Mouse (Mus musculus) heart, postnatal 14 days (tissue): ENCODE results near the gene Vmn2r63. TPM values are rescaled to one million over a fixed set of nuclear protein-coding genes. Genes with fewer than 3 reads are reported as not detected.
"Not testable (repeated sequence)": the region's sequence is repeated elsewhere in the genome, so short reads cannot be mapped to it uniquely, and the experiment has no call there.

Experiments
- DNase-seq, 2 experiments: peaks; one replicate each; pipeline ENCODE4 v3.0.0; 2021 to 2022
- intact Hi-C: fragments of 180-260 bp; cut with DNase I; formaldehyde crosslinking; loops from one replicate; pipeline ENCODE4 v1.15.1; 2025
- long read RNA-seq, 2 experiments: library from polyadenylated mRNA; stranded (forward); transcript quantifications; one replicate each; pipeline ENCODE4 v2.0.0; 2021
- microRNA-seq, 2 experiments: library from miRNA; unstranded; fragments of <30 nt; microRNA quantifications; one replicate each; pipeline ENCODE4 v1.2.0; 2021 to 2022
- total RNA-seq, 2 experiments: library from RNA; stranded (reverse); gene quantifications; 2 replicates each; pipeline ENCODE4 v1.2.3; 2021

The Vmn2r63 gene
- not detected for total RNA-seq
- long read RNA-seq, experiment 1: 0 reads
- long read RNA-seq, experiment 2: 0 reads

DNA sequence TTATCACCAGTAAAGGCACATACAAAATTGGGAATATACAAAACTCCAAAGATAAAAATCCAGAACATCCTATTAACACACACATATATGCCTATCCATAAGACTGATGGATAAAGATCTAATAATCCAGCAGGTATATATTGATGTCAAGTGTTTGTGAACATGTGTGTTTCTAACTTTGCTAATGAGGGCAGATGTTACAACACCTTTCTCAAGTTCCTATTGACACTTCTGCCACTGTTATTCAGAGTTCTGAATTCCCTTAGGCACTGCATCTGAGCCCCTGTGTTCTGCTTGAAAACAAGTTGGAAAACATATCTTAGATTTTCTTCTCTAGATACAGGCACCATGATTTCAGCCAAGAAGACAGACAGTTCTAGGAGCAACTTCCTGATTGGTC, at the start of gene Vmn2r63:
Gene Vmn2r63 (minus strand): TSS at position 101 of the 400 bp plus-strand sequence.
- intact Hi-C loops, DNase-seq: not testable (repeated sequence)

DNA sequence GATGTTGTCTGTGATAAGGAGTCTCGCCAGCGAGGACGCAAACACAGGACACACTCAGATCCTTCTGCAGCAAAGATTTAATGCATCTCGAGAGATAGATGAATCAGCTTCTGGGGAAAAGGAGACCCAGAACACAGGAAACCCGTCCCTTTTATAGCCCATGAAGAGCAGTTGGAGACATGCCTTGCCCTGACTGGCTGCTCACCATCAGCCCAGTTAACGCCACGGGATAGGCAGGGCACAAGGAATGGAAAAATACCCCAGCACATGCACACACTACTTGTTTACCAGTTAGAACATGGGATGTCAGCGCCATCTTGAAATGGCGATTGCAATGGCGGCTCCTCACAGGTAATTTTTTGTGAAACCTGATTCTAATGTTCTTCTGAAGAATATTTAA, 47.1 kb upstream of the Vmn2r63 start:
- intact Hi-C loops: no loop called here
- no peak for DNase-seq

DNA sequence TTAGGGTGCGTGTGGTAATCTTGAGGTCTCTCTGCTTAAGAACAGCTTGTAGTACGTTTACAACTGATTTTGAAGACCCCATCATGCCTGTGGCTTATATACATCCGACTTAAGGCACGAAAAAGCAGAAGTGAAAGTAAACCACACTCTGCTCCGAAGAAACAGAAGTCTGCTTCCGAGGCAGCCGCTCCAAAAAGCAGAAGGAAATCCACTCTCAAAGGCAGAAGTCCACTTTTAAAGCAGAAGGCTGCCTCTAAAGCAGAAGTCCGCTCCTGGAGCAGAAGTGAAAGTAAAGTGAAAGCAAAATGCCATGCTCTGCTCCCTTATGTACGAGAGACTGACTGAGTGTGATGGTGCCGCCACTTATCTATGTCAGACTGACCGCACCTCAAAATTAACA, 46.5 kb upstream of the Vmn2r63 start:
- intact Hi-C loops: no loop called here
- DNase-seq: no peak

DNA sequence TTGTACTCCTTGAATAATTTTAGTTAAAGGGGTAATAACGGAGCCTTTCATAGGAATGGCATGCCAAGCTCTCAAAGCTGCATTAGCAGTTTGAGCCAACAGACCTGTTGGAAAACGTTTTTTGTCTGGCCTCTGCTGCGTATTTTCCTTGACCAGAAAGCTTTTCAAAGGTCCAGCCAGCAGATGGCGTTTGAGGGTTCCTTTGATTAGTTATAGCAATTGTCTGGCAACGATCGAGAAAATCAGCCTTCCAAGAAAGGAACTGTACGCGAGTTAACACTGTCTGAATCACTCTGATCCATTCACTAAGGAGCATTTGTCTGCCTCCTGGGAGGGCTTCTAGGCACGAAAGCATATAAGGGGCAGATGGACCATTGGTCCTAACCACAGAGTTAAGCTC, 31.6 kb upstream of the Vmn2r63 start:
- intact Hi-C loops: no loop called here
- no peak for DNase-seq

DNA sequence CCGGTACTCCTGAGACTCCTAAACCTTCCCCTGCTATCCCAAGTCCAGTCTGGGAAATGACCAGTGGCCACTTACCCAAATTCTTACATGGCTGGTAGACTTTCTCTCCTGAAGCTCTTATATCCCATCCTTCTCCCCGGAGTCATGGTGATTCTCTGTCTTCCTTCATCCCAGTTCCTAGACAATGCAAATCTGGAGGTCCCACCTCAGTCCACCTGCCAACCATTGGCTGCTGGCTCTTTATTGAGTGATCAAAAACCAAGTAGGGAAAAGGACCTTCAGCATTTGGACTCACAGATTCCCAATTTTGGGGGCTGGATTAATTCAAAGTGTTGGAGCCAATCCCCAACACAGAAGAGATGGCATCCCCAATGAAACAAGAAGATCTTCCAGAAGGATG, 35.6 kb downstream of the Vmn2r63 start:
- DNase-seq, intact Hi-C loops: not testable (repeated sequence)

DNA sequence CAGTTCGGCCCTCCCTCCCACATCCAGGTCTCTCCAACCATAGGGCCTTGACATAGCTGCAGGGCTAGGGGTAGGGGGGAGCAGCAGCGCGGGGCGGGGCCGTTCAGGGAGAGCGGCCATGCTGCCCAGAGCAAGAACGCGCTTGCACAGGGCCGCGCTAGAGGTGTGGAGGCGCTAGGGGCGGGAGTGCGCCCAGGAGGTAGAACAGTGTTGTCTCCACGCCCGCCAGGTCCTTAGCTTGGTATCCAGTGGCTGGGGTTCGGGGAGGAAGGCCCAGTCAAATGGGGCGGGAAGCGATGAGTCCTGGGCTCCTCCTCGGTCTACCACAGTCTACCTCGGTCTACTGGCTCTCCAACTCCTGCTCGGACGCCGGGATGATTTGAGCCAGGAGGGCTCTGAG, 55.5 kb downstream of the Vmn2r63 start:
- DNase-seq: no peak
- intact Hi-C loops: no loop called here

DNA sequence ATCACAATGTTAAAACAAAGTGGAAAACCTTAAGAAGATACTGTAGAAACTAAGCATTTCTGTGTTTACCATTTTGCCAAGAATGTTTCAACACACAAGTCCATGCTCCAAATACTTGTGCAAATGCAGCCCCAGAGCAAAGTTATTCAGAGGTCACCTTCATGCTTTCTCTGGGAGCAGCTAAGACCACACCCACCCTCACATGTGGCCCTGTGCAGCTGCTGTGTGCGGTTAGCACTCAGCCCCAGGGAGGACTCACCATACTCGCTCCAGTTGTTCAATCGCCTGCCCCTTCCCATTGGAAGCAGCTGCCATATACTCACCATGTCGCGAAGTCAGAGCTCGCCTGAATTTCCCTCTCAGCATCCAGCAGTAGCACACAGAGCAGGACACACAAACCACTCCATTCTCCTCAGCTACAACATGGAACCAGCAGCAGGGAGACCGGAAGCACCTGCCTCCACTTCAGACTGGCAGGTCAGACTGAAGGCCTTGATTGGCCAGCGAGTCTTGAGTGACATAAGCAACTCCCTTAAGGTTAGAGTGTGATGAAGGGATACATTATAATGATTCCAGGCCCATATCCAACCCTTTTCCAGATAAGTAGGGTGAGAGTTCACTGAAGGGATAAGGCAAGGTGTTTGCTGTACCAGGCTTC, 66.7 kb downstream of the Vmn2r63 start, which contains the start of gene Gm2381:
Gene Gm2381 (minus strand): TSS at position 434 of the 658 bp plus-strand sequence.
- DNase-seq, intact Hi-C loops: not testable (repeated sequence)

Small RNA genes within 50 kb of the gene (microRNA-seq; reads per million reads assigned to microRNA genes)
- gene Gm23256: 0 reads per million in 2 experiments

Other genes with a start within 250 kb of the Vmn2r63 start
- gene Zfp975, start 241.1 kb downstream of the Vmn2r63 start, total RNA-seq: 1 to 10 TPM; 5.0 to 5.4 TPM
- not detected for gene Gm17067, start 206.8 kb downstream of the Vmn2r63 start, total RNA-seq
- gene Vmn2r62, start 140.3 kb downstream of the Vmn2r63 start, total RNA-seq: not detected
- not detected for gene Gm2381, start 66.6 kb downstream of the Vmn2r63 start, total RNA-seq
- not detected for gene Gm9268, start 84.9 kb upstream of the Vmn2r63 start, total RNA-seq
- not detected for gene Zfp936, start 180.4 kb upstream of the Vmn2r63 start, total RNA-seq